Mouse (Mus musculus) 416B (cell line): ENCODE results near the gene Cttnbp2nl.
A peak's percentile ranks its signal among the peaks of the same experiment; 100 is the strongest.

Experiments used
- DNase-seq: peaks from one replicate; pipeline ENCODE4 v3.0.0; 2011; ENCODE audit warnings: low read depth

Cttnbp2nl gene

GRCm38 (mm10) chr3:105012696-105013313, 40.1 kb downstream of the Cttnbp2nl start:
- DNase-seq: no peak

DNA sequence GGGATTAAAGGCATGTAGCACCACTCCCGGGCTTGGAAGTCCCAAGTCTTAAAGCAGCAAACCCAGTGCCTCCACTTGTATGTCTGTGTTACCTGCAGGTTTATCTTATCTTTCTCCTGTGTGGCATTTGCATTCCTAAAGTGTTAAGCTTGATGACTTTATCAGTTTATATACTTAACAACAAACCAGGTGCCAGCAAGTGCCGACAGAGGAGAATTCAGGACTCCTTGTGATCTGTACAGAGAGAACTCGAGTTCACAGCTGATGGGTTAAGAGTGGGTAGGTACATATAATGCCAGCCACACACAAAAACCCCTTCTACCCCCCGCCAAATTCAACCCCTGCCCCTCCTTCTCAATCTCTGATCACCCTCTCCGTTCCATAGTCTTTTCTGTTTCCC, 41.1 kb downstream of the Cttnbp2nl start:
- no peak for DNase-seq

- DNase-seq: no peak
Observed at GRCm38 (mm10) chr3:105010681-105011339, 42.1 kb downstream of the Cttnbp2nl start.

GRCm38 (mm10) chr3:105008070-105008469, 44.9 kb downstream of the Cttnbp2nl start:
- DNase-seq: no peak

DNA sequence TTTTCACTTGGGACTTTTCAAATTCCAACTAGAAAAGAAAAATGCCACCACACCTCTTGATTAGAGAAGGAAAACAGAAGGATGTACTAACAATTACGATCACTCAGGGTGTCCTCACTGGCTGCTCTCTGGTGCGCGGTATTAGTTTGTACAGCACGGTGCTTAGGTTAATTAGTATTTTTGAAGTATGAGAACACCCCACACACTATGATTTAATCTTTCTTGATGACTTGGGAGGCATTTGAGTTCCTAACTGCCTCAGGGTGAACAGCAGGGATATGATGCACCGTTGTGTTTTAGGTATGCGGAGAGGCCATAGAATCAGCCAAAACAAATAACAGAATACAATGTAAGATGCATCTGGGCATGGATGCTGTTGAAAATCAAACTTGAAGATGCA, 46.8 kb downstream of the Cttnbp2nl start:
- no peak for DNase-seq

DNA sequence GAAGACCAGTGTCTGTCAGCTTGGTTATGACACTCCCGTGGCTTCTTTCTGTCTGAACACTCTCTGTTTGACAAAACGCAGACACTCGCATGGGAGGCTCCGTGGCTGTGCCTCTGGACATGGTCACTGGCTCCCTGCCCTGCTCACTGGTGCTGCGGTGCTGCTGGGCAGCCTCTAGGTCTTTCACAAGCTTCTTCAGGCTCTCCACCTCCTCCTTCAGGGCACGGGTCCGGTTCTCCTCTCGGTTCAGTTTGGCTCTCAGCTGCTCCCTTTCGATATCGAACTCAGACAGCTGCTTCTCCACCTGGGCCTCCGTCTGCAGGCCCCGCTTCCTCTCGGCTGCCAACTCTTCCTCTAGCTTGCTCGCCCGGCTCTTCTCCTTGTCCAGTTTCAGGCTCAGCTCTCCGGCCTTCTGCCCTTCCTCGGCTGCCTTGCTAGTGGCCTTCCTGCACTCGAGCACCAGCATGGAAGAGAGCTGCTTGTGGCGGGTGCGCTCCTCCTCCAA, 47.3 kb downstream of the Cttnbp2nl start:
- no peak for DNase-seq

GRCm38 (mm10) chr3:105005011-105005410, 47.9 kb downstream of the Cttnbp2nl start:
- no peak for DNase-seq

DNA sequence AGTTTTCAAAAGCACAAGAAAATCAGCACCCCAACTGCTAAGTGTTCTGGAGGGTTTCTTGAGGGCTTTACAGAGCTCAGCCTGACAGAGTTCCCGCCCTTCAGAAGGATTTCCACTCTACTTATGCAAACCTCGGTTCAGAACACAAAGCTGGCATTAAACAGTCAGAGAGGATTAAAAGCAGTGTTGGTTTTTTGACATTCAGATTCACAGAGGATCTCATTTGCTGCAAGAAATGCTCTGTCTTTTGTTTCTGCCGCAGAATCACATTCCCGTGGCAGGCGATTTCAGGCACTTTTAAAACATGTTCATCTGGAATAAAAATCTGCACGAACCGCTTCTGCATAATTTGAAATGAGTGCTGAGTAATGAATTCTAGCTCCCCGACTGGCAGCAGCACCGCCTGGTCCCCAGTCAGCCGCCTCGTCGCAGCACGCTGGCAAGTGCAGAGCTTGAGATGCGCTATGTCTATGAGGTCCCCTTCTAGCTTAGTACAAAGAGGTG, 48.9 kb downstream of the Cttnbp2nl start:
- DNase-seq: no peak

DNA sequence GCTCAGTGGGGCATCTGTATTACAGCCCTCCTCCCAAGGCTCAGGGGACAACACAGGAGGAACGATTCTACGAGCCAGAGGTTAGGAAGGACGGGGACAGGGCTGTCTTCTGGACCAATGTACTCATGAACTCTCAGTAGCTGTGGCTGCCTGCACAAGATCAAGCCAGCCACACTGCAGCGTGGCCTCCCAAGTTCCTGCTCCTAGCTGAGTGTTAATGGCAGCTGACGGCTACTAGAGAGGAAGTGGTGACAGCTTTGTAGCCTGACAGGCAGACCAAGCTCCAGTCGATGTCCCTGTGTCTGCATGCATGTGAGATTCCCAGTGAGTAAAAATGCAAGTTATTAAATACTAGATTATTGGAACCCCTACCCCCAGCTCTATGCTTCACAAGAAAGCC, 51.6 kb downstream of the Cttnbp2nl start:
- DNase-seq: peak; percentile 69

DNA sequence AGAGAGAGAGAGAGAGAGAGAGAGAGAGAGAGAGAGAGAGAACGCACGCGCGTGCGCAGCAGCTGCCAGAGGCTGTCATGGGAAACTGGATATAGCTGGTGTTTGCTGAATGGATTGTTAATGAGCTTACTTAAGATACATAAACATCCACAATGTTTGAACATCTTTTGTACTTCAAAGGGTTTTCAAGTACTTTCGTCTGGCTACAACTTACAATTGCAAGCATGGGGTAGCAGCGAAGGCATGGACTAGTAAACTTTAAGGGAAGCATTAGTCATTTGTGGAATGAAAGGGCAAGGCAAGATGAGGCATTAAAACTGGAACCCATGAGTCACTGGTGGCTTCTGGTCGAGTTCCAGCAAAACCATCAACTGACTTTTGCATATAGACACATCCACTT, 52.4 kb downstream of the Cttnbp2nl start:
- peak; percentile 93 for DNase-seq

DNA sequence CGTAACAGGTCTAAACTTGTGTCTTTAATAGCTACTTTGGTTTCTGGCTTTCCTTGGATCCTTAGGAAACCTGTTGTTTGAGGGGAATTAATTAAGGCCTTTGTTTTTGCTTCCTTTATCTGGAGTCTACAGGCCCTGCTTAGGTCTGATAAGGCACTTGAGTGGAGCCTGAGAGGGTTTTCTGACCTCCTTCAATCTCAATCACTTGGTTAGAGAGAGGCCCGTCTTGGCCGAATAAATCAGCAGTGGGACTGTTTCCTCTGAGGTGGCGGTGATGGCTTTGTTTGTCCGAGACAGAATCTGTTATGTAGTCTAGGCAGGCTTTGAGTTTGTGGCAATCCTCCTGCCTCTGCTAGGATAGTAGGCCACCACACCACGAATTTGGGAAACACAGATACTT, 55.4 kb downstream of the Cttnbp2nl start:
- no peak for DNase-seq

GRCm38 (mm10) chr3:104995707-104996106, 57.2 kb downstream of the Cttnbp2nl start:
- DNase-seq: no peak

GRCm38 (mm10) chr3:104994415-104994841, 58.5 kb downstream of the Cttnbp2nl start:
- no peak for DNase-seq

- DNase-seq: peak; percentile 27
Observed at GRCm38 (mm10) chr3:104993800-104994199, 59.1 kb downstream of the Cttnbp2nl start.

GRCm38 (mm10) chr3:104992709-104993388, 60.1 kb downstream of the Cttnbp2nl start:
- peak; percentile 95 for DNase-seq

DNA sequence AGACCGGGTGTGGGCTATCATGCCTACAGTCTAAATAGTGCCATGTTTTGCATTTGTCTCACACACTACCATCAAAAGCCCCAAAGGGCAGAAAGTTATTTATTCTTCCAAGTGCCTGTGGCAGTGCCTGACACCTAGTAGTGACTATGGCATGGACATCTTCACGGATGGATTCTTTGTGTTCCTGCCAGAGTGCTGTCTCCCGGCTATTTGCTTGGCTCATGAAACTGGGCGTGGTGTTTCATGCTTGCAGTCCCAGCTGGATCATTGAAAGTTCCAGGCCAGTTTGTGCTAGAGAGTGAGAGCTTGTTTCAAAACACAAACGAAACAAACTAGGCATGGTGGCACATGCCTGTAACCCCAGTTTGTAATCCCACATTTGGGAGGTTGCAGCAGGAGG, 61.2 kb downstream of the Cttnbp2nl start:
- DNase-seq: no peak

DNA sequence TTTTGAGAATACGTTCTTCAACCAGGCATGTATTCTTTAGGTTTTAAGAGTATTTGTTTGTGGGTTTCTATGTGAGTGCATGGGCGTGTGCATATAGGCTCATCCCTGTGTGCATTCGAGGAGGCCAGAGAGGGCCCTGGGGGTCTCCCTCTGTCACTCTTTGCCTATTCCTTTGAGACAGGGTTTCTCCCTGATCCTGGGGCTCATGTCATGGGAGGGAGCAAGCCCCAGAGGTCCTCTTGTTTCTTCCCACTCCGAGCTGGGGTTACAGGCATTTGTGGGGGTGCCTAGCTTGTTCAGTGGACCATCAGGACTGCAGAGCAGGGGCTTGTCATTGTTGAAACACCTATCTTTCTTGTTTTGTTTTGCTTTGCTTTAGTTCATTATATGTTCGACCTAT, 65.1 kb downstream of the Cttnbp2nl start:
- DNase-seq: no peak

DNA sequence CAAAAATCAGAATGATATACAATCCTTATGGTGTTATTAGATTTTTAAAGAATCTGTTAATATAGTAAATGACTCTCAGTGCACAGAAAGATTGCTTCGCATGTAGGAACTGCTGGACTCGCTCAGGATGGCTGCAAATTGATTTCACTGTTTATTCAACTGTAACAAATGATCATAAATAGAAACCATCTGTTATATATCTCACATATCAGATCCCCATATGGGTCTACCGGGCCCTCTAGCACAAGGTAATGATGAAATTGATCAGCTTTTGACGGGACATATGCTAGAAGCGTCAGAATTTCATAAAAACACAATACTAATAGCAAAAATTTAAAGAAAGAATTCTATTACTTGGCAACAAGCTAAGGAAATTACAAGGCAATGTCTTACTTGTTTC, 73.2 kb downstream of the Cttnbp2nl start:
- no peak for DNase-seq

GRCm38 (mm10) chr3:104967548-104968300, 85.2 kb downstream of the Cttnbp2nl start:
- peak; percentile 79 for DNase-seq

GRCm38 (mm10) chr3:104965991-104966554, 86.9 kb downstream of the Cttnbp2nl start:
- no peak for DNase-seq

GRCm38 (mm10) chr3:104965070-104965855, 87.7 kb downstream of the Cttnbp2nl start:
- no peak for DNase-seq
